Mouse (Mus musculus) kidney, embryonic 16.5 days (tissue): ENCODE measurements at regions not wholly inside any gene's neighbourhood (a gene's known extent, or its start where the extent isn't known, plus 50 kb on each side); places are given as distances from the start of the nearest gene placed in this dataset.

Source experiments
- ATAC-seq: fragments of 200-750 bp; cut with Nextera tagmentation; 2 replicates; pipeline ENCODE4 v1.8.0; 2017; ENCODE audit warnings: moderate TSS enrichment; ENCODE audit not compliant: low FRiP score, low TSS enrichment
- H3K27ac ChIP-seq: fragments of 300-500 bp; sonication (generic); 2 replicates; pipeline ENCODE4 v1.5.1; 2014; ENCODE audit warnings: low read length
- H3K27me3 ChIP-seq: fragments of 300-500 bp; sonication (generic); 2 replicates; pipeline ENCODE4 v1.6.1; 2014; ENCODE audit warnings: low read length, control low read depth, mixed read lengths; ENCODE audit not compliant: insufficient read depth
- H3K36me3 ChIP-seq: fragments of 300-500 bp; sonication (generic); 2 replicates; pipeline ENCODE4 v1.6.1; 2014; ENCODE audit warnings: low read length, control low read depth, mixed read lengths; ENCODE audit not compliant: insufficient read depth
- H3K4me1 ChIP-seq: fragments of 300-500 bp; sonication (generic); 2 replicates; pipeline ENCODE4 v1.6.1; 2014; ENCODE audit warnings: low read length, control low read depth, mixed read lengths; ENCODE audit not compliant: insufficient read depth
- H3K4me2 ChIP-seq: fragments of 300-500 bp; sonication (generic); replicated peaks from 2 replicates; pipeline ENCODE4 v1.6.1; 2014; ENCODE audit warnings: low read depth, low read length
- H3K4me3 ChIP-seq: fragments of 300-500 bp; sonication (generic); 2 replicates; pipeline ENCODE4 v1.5.1; 2014; ENCODE audit warnings: mild to moderate bottlenecking, low read length
- H3K9ac ChIP-seq: fragments of 300-500 bp; sonication (generic); replicated peaks from 2 replicates; pipeline ENCODE4 v1.6.1; 2014; ENCODE audit warnings: low read length
- H3K9me3 ChIP-seq: fragments of 300-500 bp; sonication (generic); 2 replicates; pipeline ENCODE4 v1.6.1; 2016; ENCODE audit warnings: low read length, control low read depth
- WGBS: fragments of 180-500 bp; shearing (Covaris S2); extraction: QIAGEN DNeasy Blood & Tissue Kit; methylation state at CpG from one replicate; pipeline ENCODE4 v1.1.7; 2014; 5-methylcytosine and 5-hydroxymethylcytosine counted together

DNA sequence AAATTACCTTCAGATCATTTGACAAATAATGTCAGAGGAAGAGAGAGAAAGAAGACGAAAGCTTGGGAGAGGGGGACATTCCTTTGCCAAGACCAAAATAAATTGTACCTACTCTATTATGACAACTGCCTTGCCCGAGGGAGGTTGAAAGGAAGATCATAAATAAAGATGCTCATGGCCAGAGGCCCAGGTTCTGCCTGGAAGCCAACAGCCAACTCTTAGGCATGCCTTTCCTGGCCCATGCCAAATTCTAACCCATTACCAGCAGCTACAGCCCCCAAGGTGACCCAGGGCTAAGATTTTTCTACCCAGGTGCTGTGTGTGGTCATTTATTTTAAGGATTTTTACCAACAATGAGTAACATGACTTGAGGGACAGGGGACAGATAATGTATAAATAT is 54.9 kb downstream of the Cbln1 start:
- no peak for ATAC-seq
- Histone ChIP-seq H3K36me3 (no peaks in the 10 kb centered on the region), H3K27me3 (no peaks in the 10 kb centered on the region), H3K9ac (no peak overlapping the region), H3K4me1 (no peaks in the 10 kb centered on the region), H3K9me3 (no peaks in the 10 kb centered on the region), H3K4me3 (no peak overlapping the region), H3K4me2 (no peak overlapping the region), H3K27ac (no peak overlapping the region)
- WGBS = 60% methylated on average over 2 of the region's 2 CpGs

DNA sequence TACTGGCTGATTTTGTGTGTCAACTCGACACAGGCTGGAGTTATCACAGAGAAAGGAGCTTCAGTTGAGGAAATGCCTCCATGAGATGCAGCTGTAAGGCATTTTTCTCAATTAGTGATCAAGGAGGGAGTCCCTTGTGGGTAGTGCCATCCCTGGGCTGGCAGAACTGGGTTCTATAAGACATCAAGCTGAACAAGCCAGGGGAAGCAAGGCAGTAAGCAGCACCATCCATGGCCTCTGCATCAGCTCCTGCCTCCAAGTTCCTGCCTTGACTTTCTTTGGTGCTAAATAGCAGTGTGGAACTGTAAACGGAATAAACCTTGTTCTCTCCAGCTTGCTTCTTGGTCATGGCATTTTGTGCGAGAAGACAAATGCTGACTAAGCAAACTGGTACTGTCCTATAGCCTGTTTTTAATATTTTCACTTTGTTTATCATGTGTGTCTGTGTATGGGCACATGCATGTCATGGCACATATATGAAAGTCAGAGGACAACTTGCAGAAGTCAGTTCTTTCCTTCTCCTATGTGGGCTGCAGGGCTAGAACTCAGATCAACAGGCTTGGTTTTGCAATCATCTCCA is 57.3 kb downstream of the Cbln1 start:
- Histone ChIP-seq H3K9ac (no peak overlapping the region), H3K9me3 (no peaks in the 10 kb centered on the region), H3K36me3 (no peaks in the 10 kb centered on the region), H3K4me1 (no peaks in the 10 kb centered on the region), H3K4me3 (no peak overlapping the region), H3K27ac (no peak overlapping the region), H3K27me3 (no peaks in the 10 kb centered on the region), H3K4me2 (no peak overlapping the region)
- whole genome bisulfite sequencing = 86% methylated on average over 3 of the region's 3 CpGs
- no peak for ATAC-seq

DNA sequence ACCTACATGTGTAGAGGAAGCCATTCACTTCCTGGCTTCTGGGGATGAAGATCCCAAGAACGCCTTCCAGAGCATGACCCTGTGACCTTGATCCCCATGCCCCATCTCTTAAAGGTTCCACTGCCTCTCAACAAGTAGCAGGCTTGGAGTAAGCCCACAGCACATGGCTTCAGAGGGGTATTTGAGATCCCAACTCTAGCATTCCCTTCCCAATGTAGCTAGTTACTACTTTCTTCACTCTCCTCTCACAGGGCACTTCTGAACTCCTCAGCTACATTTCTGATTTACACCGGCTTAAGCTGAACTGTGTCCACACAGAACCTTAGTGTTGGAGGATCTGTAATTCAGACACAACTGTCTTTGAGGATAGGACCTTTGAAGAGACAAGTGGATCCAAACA is 83.4 kb downstream of the Cbln1 start:
- H3K27ac ChIP-seq = no peak overlapping the region
- 60% methylated on average over 2 of the region's 2 CpGs for WGBS
- H3K4me1 ChIP-seq = no peaks in the 10 kb centered on the region
- no peak overlapping the region for H3K4me2 ChIP-seq
- H3K27me3 ChIP-seq = no peaks in the 10 kb centered on the region
- H3K9ac ChIP-seq = no peak overlapping the region
- no peaks in the 10 kb centered on the region for H3K9me3 ChIP-seq
- no peaks in the 10 kb centered on the region for H3K36me3 ChIP-seq
- no peak for ATAC-seq
- H3K4me3 ChIP-seq = no peak overlapping the region

DNA sequence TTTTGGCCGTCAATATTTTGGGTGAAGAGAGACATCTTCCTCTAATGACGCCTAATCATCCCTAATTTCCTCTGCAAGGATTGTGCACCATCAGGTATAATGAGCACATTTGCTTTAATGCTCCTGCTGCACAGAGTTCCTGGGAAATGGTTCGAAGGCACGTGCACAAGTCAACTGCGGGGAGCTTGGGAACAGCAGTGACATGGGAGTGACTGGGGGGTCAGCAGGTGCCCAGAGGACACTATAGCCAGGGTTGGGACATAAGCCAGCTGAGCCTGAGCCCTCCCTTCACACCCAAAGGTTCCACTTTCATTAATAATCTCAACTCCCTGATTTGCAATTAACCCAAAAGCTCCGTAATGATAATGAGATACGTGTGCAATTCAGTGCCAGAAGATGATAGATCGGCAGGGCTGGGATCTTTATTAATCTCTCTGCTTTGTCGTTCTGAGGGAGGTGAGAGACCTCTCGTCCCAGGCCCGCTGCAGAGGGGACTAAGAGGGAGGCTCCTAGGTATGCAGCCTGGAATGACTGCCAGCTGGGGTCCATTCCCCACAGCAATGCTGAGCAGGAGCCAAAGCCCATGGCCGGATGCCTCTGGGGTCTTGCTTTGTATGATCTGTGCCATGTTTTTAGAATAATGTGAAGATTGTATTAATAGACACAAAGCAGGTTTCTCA is 88.7 kb downstream of the Cbln1 start:
- no peak overlapping the region for H3K27ac ChIP-seq
- no peak overlapping the region for H3K4me2 ChIP-seq
- no peaks in the 10 kb centered on the region for H3K4me1 ChIP-seq
- H3K36me3 ChIP-seq = no peaks in the 10 kb centered on the region
- no peak for ATAC-seq
- H3K27me3 ChIP-seq = no peaks in the 10 kb centered on the region
- H3K4me3 ChIP-seq = no peak overlapping the region
- H3K9me3 ChIP-seq = no peaks in the 10 kb centered on the region
- WGBS = 66% methylated on average over 12 of the region's 12 CpGs
- H3K9ac ChIP-seq = no peak overlapping the region

DNA sequence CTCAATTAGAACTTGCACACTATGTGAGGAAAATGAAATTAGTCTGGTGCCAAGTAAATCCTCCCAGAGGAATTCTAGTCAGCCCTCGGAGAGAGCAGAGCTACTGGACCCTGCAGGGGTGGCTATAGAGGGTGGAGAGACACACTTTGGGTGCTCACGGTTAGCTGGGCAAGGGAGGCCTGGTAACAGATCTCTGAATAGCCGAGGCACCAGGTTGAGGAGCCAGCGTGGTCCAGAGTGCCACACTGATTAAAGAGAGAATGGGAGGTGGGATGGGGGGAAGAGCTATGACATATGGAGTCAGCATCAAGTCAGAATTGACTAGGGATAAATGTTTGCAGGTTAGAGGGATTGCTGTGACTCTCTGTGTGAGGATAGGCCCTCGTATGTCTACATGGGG is 90.1 kb downstream of the Cbln1 start:
- Histone ChIP-seq H3K9me3 (no peaks in the 10 kb centered on the region), H3K36me3 (no peaks in the 10 kb centered on the region), H3K27ac (no peak overlapping the region), H3K4me1 (no peaks in the 10 kb centered on the region), H3K4me2 (no peak overlapping the region), H3K27me3 (no peaks in the 10 kb centered on the region), H3K9ac (no peak overlapping the region), H3K4me3 (no peak overlapping the region)
- WGBS = 82% methylated on average over 5 of the region's 5 CpGs
- no peak for ATAC-seq

DNA sequence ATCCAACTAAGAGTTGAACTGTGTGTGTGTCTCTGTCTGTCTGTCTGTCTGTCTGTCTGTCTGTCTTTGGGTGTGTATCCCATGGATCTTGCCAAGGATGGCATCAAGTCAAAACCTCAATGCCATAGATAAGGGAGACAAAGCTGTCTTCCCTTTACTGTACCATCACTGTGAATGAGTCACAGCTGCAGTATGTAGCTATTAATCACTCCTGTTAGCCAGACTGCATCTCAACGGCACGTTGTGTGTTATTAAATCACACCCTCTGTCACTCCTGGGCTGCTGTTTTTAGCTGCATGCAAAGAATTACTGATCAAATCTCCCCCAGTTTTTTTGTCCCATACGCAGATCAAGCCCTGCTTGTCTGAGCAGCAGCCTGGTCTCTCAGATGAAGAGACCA is 91.6 kb downstream of the Cbln1 start:
- no peak for ATAC-seq
- no peak overlapping the region for H3K27ac ChIP-seq
- no peaks in the 10 kb centered on the region for H3K9me3 ChIP-seq
- H3K27me3 ChIP-seq = no peaks in the 10 kb centered on the region
- no peaks in the 10 kb centered on the region for H3K4me1 ChIP-seq
- H3K9ac ChIP-seq = no peak overlapping the region
- WGBS = 34% methylated on average over 3 of the region's 3 CpGs
- no peaks in the 10 kb centered on the region for H3K36me3 ChIP-seq
- H3K4me3 ChIP-seq = no peak overlapping the region
- no peak overlapping the region for H3K4me2 ChIP-seq

DNA sequence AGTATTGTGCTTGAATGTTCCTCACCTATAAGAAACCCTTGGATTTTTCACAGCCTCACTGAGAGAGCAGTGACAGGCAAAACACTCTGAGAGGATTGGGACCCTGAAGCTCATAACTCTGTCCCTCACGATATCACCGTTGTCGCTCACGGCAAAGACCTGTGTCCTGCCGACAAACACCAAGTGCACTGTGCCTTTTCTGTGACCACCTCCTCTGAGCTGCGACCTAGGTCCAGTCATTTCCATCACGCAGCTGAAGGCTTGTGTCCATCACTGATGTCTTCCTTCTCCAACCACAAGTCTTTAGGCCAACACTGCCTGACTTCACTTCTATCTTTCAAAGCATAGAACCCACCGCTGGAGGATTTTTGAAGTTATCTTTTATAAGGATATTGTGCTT is 93.1 kb downstream of the Cbln1 start:
- Histone ChIP-seq H3K27ac (no peak overlapping the region), H3K4me2 (no peak overlapping the region), H3K9ac (no peak overlapping the region), H3K36me3 (no peaks in the 10 kb centered on the region), H3K9me3 (no peaks in the 10 kb centered on the region), H3K4me3 (no peak overlapping the region), H3K4me1 (no peaks in the 10 kb centered on the region), H3K27me3 (no peaks in the 10 kb centered on the region)
- no peak for ATAC-seq
- 89% methylated on average over 8 of the region's 8 CpGs for WGBS

DNA sequence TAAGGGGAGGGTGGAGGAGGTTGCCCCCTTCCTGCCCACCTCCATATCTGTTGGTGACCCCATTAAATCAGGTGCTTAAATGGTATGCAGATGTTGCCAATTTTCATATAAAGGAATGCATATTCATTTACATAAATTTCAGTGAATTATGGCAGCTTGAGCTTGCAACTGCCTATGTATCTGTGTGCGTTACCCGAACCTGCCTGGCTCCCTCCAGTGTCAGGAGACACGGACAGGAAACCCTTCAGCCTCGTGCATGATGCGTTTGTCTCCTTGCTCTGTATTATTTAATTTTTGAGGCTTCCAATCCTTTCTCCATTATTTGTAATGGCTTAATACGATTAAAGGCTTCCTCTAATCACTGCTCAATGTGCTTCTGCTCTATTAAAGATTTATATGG is 98.4 kb downstream of the Cbln1 start:
- Histone ChIP-seq H3K4me2 (no peak overlapping the region), H3K9ac (no peak overlapping the region), H3K27ac (no peak overlapping the region), H3K9me3 (no peaks in the 10 kb centered on the region), H3K36me3 (no peaks in the 10 kb centered on the region), H3K27me3 (no peaks in the 10 kb centered on the region), H3K4me1 (no peaks in the 10 kb centered on the region), H3K4me3 (no peak overlapping the region)
- no peak for ATAC-seq
- 28% methylated on average over 6 of the region's 6 CpGs for WGBS

DNA sequence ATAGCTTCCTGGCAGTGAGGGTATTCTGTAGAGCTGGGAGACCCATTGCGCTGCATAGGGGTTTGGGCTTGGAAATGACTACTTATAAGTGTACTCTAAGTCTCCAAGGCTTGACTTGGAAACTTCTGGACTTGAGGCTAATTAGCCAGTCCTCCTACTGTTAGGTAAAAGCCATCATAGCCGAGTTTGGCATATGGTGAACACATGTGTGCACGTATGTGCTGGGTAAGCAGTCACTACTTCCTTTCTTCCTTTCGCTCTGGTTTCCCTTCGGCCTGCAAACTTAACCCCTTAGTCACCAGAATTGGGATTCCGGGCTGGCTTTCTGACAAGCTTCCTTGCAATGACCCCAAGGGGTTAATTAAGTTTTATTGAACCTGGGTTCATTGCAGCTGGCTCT is 98.9 kb downstream of the Cbln1 start:
- 11% methylated on average over 6 of the region's 6 CpGs for WGBS
- Histone ChIP-seq H3K4me1 (no peaks in the 10 kb centered on the region), H3K27ac (no peak overlapping the region), H3K27me3 (no peaks in the 10 kb centered on the region), H3K4me2 (no peak overlapping the region), H3K4me3 (no peak overlapping the region), H3K36me3 (no peaks in the 10 kb centered on the region), H3K9me3 (no peaks in the 10 kb centered on the region), H3K9ac (no peak overlapping the region)
- no peak for ATAC-seq

DNA sequence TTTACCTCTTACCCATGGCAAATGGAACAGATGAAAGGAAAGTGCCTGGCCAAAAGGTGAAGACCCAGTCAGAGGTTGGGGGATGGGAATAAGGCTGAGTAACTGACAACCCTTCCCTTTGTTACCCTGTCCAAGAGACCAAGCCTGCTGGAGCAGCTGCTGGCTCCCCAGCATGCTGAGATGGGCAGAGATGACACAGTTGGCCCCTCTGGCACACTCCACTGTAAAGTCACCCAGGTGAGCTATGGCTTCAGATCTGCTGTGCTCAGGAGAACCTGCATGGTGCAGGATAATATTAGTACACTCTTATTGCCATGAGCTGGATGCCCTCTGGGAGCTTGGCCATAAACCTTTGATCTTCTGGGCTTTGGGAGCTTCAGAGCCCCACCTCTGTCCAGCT is 100.3 kb downstream of the Cbln1 start:
- H3K27me3 ChIP-seq = no peaks in the 10 kb centered on the region
- no peak overlapping the region for H3K9ac ChIP-seq
- ATAC-seq = no peak
- H3K4me2 ChIP-seq = no peak overlapping the region
- no peaks in the 10 kb centered on the region for H3K4me1 ChIP-seq
- no peak overlapping the region for H3K4me3 ChIP-seq
- no peaks in the 10 kb centered on the region for H3K36me3 ChIP-seq
- H3K27ac ChIP-seq = no peak overlapping the region
- H3K9me3 ChIP-seq = no peaks in the 10 kb centered on the region
